Mouse (Mus musculus): ENCODE results near the gene Pdgfb.

DNA sequence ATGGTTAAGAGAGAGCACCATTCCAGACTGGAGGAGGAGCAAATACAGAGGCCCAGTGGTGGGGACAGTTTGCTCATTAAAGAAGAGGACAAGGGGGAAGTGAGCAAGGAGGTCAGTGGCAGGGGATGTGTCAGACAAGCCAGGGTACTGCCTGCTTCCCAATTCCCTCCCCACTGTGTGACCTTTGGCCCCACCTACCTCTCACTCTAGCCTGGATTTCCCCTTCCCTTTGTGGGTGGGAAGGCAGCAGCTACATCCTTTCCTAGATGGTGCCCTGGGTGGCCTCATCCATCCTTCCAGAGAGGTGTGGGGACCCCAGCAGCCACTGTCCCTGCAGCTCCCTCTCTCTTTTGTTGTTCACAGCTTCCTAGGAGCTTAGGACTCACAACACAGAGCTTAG is 20.1 kb upstream of the Pdgfb start:
- TF ChIP-seq CTCF (IDR thresholded peaks at IDR 0.05; ENCODE audit: extremely low read depth, insufficient read depth, insufficient read length, insufficient replicate concordance) (no peak), POLR2A (IDR thresholded peaks at IDR 0.05; ENCODE audit: low read depth, low read length) (no peak)

Measured in spleen, adult 2 months (tissue).